Mouse (Mus musculus) ES-E14 (cell line): ENCODE measurements around the gene Arhgap25.

ENCODE experiments used
- CHD2 ChIP-seq: IDR thresholded peaks from 2 replicates; pipeline ENCODE4 v1.6.1; 2014; ENCODE audit warnings: mild to moderate bottlenecking, low read depth, low read length, inconsistent platforms
- HCFC1 ChIP-seq: IDR thresholded peaks from 2 replicates; pipeline ENCODE4 v1.6.1; 2012; ENCODE audit warnings: low read length, inconsistent platforms, borderline replicate concordance; ENCODE audit not compliant: insufficient read depth
- ZC3H11A ChIP-seq: IDR thresholded peaks from 2 replicates; pipeline ENCODE4 v1.6.1; 2012; ENCODE audit warnings: low read depth, mild to moderate bottlenecking, inconsistent platforms, low read length, borderline replicate concordance

- TF ChIP-seq CHD2 (no peak), ZC3H11A (no peak), HCFC1 (no peak)
Measured at GRCm38 (mm10) chr6:87503536-87503935, 29.5 kb downstream of the Arhgap25 start.
